Mouse (Mus musculus) lung, adult 2 months (tissue): ENCODE data around the gene Fau. TPM values are rescaled to one million over a fixed set of nuclear protein-coding genes. Genes with fewer than 3 reads are reported as not detected.
"Not testable (repeated sequence)": the region's sequence is repeated elsewhere in the genome, so short reads cannot be mapped to it uniquely, and the experiment has no call there.

Experiments used
- DNase-seq: peaks from one replicate; pipeline ENCODE4 v3.0.0; 2022
- H3K4me1 ChIP-seq: fragments of 200-500 bp; 2 replicates; pipeline ENCODE4 v1.6.1; 2011; ENCODE audit warnings: low read length; ENCODE audit not compliant: control insufficient read depth, insufficient read depth
- H3K4me3 ChIP-seq: fragments of 200-500 bp; replicated peaks from 2 replicates; pipeline ENCODE3; 2011; ENCODE audit warnings: low read depth, mild to moderate bottlenecking, control low read depth, low read length; ENCODE audit errors: extremely low read depth
- CTCF ChIP-seq: fragments of 200-500 bp; IDR thresholded peaks from 2 replicates; pipeline ENCODE4 v1.5.1; 2011; ENCODE audit warnings: mild to moderate bottlenecking, low read length, control low read depth; ENCODE audit not compliant: insufficient read depth
- POLR2A ChIP-seq: fragments of 200-500 bp; IDR thresholded peaks from 2 replicates; pipeline ENCODE4 v1.6.1; 2011; ENCODE audit warnings: low read depth, mild to moderate bottlenecking, control low read depth, low read length, borderline replicate concordance; ENCODE audit errors: extremely low read depth
- WGBS: fragments of 180-500 bp; shearing (Covaris S2); methylation state at CpG from one replicate; pipeline ENCODE4 v1.1.7; 2018; 5-methylcytosine and 5-hydroxymethylcytosine counted together
- polyA plus RNA-seq: library from polyadenylated mRNA; depleted of rRNA; stranded (reverse); fragments of >200 nt; gene quantifications from 2 replicates; pipeline ENCODE4 v1.2.3, GENCODE M21; 2012

Fau gene
- polyA plus RNA-seq, 1 experiment: 896 TPM

GRCm38 (mm10) chr19:6023059-6023458 lies 34.6 kb upstream of the Fau start:
- H3K4me1 ChIP-seq: no peaks in the 10 kb centered on the region
- no peak for TF ChIP-seq POLR2A
- no peak for TF ChIP-seq CTCF
- H3K4me3 ChIP-seq: no peak overlapping the region
- WGBS: 53% methylated on average over 8 of the region's 8 CpGs
- no peak for DNase-seq

GRCm38 (mm10) chr19:6023930-6024329 lies 33.7 kb upstream of the Fau start:
- DNase-seq: no peak
- Histone ChIP-seq H3K4me1 (no peaks in the 10 kb centered on the region), H3K4me3 (no peak overlapping the region)
- no peak for TF ChIP-seq POLR2A
- no peak for TF ChIP-seq CTCF
- WGBS: 68% methylated on average over 7 of the region's 7 CpGs

GRCm38 (mm10) chr19:6028991-6029390 lies 28.7 kb upstream of the Fau start:
- TF ChIP-seq POLR2A: no peak
- no peak for TF ChIP-seq CTCF
- H3K4me1 ChIP-seq: 0 out of 2 replicates have a peak, but pooled peaks cover 3% of the 10 kb centered on the region
- WGBS: 41% methylated on average over 6 of the region's 6 CpGs
- DNase-seq: no peak
- H3K4me3 ChIP-seq: no peak overlapping the region

- no peak for DNase-seq
- TF ChIP-seq CTCF (no peak), POLR2A (no peak)
- Histone ChIP-seq H3K4me1 (0 out of 2 replicates have a peak, but pooled peaks cover 3% of the 10 kb centered on the region), H3K4me3 (no peak overlapping the region)
- 73% methylated on average over 9 of the region's 9 CpGs for WGBS
These were observed 28.2 kb upstream of the Fau start for GRCm38 (mm10) chr19:6029426-6029825.

- no peak for DNase-seq
- Histone ChIP-seq H3K4me1 (0 out of 2 replicates have a peak, but pooled peaks cover 3% of the 10 kb centered on the region), H3K4me3 (no peak overlapping the region)
- 72% methylated on average over 14 of the region's 14 CpGs for WGBS
- TF ChIP-seq POLR2A: no peak
These were observed 26.9 kb upstream of the Fau start for GRCm38 (mm10) chr19:6030520-6031280.

- WGBS: 70% methylated on average over 9 of the region's 9 CpGs
- no peak overlapping the region for H3K4me3 ChIP-seq
- DNase-seq: no peak
- no peak for TF ChIP-seq CTCF
- no peak for TF ChIP-seq POLR2A
- H3K4me1 ChIP-seq: no peaks in the 10 kb centered on the region
These were observed 21.6 kb upstream of the Fau start for GRCm38 (mm10) chr19:6035966-6036585.

- TF ChIP-seq CTCF: no peak
- no peak for DNase-seq
- H3K4me1 ChIP-seq: no peaks in the 10 kb centered on the region
- H3K4me3 ChIP-seq: no peak overlapping the region
These were observed 19.9 kb upstream of the Fau start for GRCm38 (mm10) chr19:6037695-6038094.

GRCm38 (mm10) chr19:6038326-6038725 lies 19.3 kb upstream of the Fau start:
- WGBS: 78% methylated on average over 7 of the region's 7 CpGs
- TF ChIP-seq CTCF: no peak
- no peak for TF ChIP-seq POLR2A
- Histone ChIP-seq H3K4me1 (no peaks in the 10 kb centered on the region), H3K4me3 (no peak overlapping the region)
- DNase-seq: no peak

GRCm38 (mm10) chr19:6040002-6040401 lies 17.6 kb upstream of the Fau start:
- H3K4me1 ChIP-seq: no peaks in the 10 kb centered on the region
- no peak overlapping the region for H3K4me3 ChIP-seq
- DNase-seq: no peak
- TF ChIP-seq CTCF: no peak
- no peak for TF ChIP-seq POLR2A

- Histone ChIP-seq H3K4me3 (no peak overlapping the region), H3K4me1 (no peaks in the 10 kb centered on the region)
- WGBS: 64% methylated on average over 9 of the region's 9 CpGs
- DNase-seq: no peak
- TF ChIP-seq CTCF (no peak), POLR2A (no peak)
These were observed 15.4 kb upstream of the Fau start for GRCm38 (mm10) chr19:6042293-6042692.

GRCm38 (mm10) chr19:6044102-6044501 lies 13.5 kb upstream of the Fau start:
- H3K4me1 ChIP-seq, DNase-seq: not testable (repeated sequence)
- WGBS: 29% methylated on average over 4 of the region's 4 CpGs

More at GRCm38 (mm10) chr19:6044102-6044501, 13.5 kb upstream of the Fau start:
- not testable (repeated sequence) for H3K4me3 ChIP-seq
